Mouse (Mus musculus): ENCODE measurements around the gene Rab43.

GRCm38 (mm10) chr6:87839797-87840341 lies 27.9 kb upstream of the Rab43 start:
- TF ChIP-seq MYOG (IDR thresholded peaks at IDR 0.05; ENCODE audit: control insufficient read depth, extremely low read depth, insufficient read length) (no peak), CTCF (IDR thresholded peaks at IDR 0.05; ENCODE audit: control insufficient read depth, insufficient read depth, insufficient read length) (no peak), MYOD1 (IDR thresholded peaks at IDR 0.05; ENCODE audit: control insufficient read depth, insufficient read length, low read depth) (no peak), USF1 (IDR thresholded peaks at IDR 0.05; ENCODE audit: low read depth) (no peak), CEBPB (IDR thresholded peaks at IDR 0.05; ENCODE audit: low read depth) (no peak)
